Mouse (Mus musculus): Measurements from ENCODE around the gene Gdnf.

Gene Gdnf

GRCm38 (mm10) chr15:7858841-7859240, 48.2 kb downstream of the Gdnf start:
- in situ Hi-C loops (cut with MboI, MseI): no loop called here

GRCm38 (mm10) chr15:7862890-7863289, 52.2 kb downstream of the Gdnf start:
- in situ Hi-C loops (cut with MboI, MseI): no loop called here

- in situ Hi-C loops (cut with MboI, MseI): no loop called here
These were observed 52.7 kb downstream of the Gdnf start for GRCm38 (mm10) chr15:7863328-7863727.

- in situ Hi-C loops (cut with MboI, MseI): loop anchor here (5.0 kb wide), 1 partner anchor 72 kb away; no protein-coding TSS in a partner anchor
These were observed 54.7 kb downstream of the Gdnf start for GRCm38 (mm10) chr15:7865305-7865704.

GRCm38 (mm10) chr15:7872473-7872872, 61.8 kb downstream of the Gdnf start:
- in situ Hi-C loops (cut with MboI, MseI): no loop called here

GRCm38 (mm10) chr15:7875879-7876278, 65.2 kb downstream of the Gdnf start:
- in situ Hi-C loops (cut with MboI, MseI): no loop called here

GRCm38 (mm10) chr15:7877560-7878467, 67.2 kb downstream of the Gdnf start:
- in situ Hi-C loops (cut with MboI, MseI): no loop called here

GRCm38 (mm10) chr15:7878861-7879260, 68.2 kb downstream of the Gdnf start:
- in situ Hi-C loops (cut with MboI, MseI): no loop called here

- in situ Hi-C loops (cut with MboI, MseI): no loop called here
These were observed 69.3 kb downstream of the Gdnf start for GRCm38 (mm10) chr15:7879956-7880355.

- in situ Hi-C loops (cut with MboI, MseI): no loop called here
These were observed 73.5 kb downstream of the Gdnf start for GRCm38 (mm10) chr15:7884181-7884580.

GRCm38 (mm10) chr15:7885106-7885505, 74.5 kb downstream of the Gdnf start:
- in situ Hi-C loops (cut with MboI, MseI): no loop called here

- in situ Hi-C loops (cut with MboI, MseI): no loop called here
These were observed 75.9 kb downstream of the Gdnf start for GRCm38 (mm10) chr15:7886591-7886990.
